Mouse (Mus musculus) kidney, postnatal 4 days (tissue): ENCODE data around the gene Apba3.
A peak's percentile ranks its signal among the peaks of the same experiment; 100 is the strongest.

Experiments
- DNase-seq, 2 experiments: peaks; one replicate each; pipeline ENCODE4 v3.0.0; 2021; ENCODE audit warnings: mixed read lengths in 2 of 2

Gene Apba3

GRCm38 (mm10) chr10:81306837-81307682 is 40.3 kb downstream of the Apba3 start:
- no peak for DNase-seq

GRCm38 (mm10) chr10:81309571-81309970 is 42.8 kb downstream of the Apba3 start:
- DNase-seq: no peak

- no peak for DNase-seq
Measured at GRCm38 (mm10) chr10:81313581-81313980, 46.8 kb downstream of the Apba3 start.

DNA sequence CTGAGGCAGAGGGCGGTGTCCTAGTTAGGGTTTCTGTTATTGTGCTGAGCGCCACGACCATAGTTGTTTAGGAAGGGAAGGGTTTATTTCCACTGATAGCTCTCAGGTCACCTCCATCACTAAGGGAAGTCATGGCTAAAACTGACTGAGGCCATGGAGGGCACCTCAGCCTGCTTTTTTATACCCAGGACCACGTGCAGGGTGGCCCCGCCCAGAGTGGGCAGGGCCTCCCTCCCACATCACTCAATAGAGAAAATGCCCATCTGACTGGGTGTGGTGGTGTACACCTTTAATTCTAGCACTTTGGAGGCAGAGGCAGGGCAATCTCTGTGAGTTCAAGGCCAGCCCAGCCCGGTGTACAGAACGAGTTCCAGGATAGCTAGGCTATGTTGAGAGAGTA is 47.4 kb downstream of the Apba3 start:
- no peak for DNase-seq

DNA sequence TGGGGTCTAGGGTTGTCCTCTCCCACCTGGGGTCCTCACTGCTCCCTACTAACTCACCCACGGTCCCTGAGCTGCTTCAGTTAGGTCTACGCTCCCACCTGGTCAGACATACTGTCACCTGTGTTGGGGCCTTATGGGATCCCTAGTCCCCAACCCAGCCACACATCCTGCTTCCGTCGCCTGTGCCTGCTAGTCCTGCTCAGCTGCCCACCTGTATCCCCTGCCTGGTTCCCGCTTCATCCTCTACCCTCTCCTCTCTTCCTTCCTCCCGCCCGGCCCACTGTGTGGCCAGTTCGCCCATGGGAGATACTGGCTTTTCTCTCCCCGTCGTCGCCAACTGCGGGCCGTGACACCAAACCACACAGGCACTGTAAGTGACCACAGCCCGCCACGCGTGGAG is 48.8 kb downstream of the Apba3 start:
- DNase-seq: no peak

- peak; percentile 72 to 81 for DNase-seq
Measured at GRCm38 (mm10) chr10:81316338-81317060, 49.7 kb downstream of the Apba3 start.

DNA sequence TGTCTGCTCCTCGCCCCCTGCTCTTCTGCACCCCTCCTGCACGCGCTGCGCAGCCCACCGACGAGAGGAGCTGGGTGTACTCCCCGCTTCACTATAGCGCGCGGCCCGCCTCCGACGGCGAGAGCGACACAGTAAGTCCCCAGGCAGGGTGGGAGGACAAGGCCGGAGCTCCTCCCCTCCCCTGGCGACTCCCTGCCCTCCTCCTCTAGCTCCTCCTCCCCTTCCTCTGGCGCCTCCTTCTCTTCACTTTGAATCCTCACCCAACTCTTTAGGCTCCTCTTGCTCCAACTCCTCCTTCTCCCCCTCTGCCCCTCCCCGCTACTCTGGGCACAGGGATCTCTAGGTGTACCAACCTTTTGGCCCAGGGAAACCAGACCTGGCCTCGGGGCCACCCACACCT is 50.5 kb downstream of the Apba3 start:
- DNase-seq: peak; percentile 82 to 88

DNA sequence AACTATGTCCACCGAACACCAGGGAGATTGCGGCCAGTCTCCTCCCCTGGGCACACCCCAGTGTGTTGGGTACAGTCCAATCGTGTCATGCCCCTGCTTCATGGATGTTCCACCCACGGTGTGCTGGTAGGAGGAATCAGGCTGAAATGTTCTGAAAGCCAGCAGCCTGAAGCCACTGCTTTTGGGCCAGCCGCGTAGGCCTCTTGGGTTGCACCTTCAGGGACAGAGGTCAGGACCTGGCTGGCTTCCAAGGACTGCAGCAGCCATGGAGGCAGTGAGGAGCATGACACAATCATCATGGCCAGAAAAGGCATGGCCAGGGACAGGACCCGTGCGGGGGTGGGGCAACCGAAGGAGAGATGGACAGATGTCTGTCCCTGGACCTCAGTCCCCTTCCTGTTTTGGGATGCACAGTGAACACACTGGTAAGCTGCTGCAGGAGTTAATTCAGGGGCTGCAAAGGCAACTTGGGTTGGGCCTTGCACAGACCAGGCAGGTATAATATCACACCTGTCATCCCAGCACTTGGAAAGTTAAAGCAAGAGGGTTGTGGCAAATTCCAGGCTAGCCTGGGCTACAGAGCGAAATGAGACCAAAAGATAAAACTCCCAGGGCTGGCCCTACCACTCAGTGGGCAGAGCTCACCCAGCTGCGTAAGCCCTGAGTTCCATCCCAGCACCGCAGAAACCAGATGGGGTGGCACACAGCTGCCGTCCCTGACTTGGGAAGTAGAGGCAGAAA is 52.0 kb downstream of the Apba3 start:
- DNase-seq: peak; percentile 44 to 50

GRCm38 (mm10) chr10:81319330-81319699 is 52.6 kb downstream of the Apba3 start:
- peak; percentile 51 to 59 for DNase-seq

DNA sequence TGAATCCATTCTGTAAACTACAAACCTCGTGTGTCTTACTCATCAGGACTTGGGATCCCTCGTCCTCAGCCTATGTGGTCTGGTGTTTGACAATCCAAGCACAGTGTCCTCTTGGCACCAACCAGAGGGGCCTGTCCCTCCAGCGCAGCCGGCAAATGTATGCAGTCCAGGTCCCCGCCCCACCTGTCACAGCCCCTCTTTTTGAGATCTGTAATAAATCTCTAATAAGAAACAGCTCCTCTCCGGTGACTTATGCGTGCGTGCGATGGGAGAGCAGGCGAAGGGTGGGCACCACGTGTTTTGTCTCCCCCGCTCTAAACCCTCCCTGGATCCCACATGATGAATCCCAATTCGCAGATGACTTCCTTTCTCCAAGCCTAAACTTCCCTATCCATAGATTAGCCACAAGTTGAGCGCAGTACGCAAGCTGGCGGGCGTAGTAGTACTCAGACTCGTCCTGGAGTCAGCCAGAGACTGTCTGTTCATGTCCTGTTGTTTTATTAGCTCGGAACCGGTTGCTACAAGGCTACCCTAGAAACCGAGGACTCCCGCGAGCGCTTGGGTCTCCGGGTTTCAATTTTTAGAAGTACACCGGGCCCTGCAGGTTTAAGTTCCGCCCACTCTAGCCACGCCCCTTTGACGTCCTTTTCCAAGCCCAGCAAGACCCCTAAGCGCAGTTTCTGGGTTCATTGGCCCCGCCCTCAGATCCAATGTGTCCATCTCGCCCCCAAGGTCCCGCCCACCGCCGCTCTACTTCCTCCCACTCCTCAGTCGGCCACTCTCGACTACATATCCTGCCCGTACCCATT is 53.2 kb downstream of the Apba3 start:
- peak; percentile 98 to 99 for DNase-seq

DNA sequence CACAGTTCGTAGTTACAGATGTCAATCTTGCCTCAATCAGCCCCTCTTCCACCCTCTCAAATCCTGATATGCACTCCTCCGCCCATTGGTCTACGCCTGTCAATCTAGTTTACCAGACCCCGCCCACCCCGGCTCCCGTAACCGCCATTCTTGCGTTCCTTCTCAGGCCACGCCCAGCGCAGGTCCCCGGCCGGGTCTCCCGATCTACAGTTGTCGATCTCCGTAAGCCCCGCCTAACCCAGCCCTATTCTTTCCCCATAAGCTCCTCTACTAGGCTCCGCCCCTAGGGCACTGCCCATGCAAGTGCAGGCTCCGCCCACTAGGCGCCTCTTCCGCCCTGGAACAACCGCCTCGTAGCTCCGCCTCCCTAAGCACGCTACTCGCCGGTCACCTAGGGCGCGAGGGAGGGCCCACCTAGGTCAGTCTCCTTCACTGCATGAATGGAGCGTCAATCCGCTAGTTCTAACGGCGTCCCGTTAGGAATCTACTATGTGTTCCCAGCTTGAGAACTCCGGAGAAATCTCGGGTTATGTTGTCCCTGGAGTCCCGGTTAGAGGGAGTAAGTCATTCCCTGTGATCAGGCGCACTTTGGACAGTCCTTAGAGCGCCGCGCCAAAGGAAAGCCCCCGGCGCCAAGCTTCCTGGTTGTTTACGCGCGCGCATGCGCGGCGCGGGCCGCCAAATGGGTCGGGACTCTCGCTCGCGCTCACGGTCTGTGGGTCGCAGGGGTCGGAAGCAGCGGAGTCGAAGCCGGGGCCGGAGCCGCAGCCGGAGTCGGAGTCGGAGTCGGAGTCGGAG is 54.0 kb downstream of the Apba3 start, which contains the start of gene Cactin:
Cactin (plus strand) TSS at position 554 of the 798 bp plus-strand sequence.
- DNase-seq: peak; percentile 99 to 100

DNA sequence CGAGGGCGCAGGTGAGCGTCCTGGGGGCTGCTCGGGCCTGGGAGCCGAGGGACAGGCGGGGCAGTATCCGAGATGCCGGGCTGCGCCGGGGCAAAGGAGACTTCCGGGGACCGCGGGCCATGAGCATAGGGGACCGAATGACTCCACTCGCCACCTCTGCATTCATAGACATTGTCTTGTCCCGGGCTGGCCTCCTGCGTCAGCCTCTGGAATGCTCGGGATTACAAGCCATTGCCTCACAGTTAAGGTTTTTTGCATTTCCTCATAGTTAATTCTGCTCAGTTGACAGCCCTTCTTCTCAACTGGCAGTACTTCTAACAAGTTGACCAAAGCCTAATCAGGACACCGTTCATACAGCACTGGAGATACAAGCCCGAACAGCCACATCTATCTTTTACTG is 54.7 kb downstream of the Apba3 start:
- no peak for DNase-seq

DNA sequence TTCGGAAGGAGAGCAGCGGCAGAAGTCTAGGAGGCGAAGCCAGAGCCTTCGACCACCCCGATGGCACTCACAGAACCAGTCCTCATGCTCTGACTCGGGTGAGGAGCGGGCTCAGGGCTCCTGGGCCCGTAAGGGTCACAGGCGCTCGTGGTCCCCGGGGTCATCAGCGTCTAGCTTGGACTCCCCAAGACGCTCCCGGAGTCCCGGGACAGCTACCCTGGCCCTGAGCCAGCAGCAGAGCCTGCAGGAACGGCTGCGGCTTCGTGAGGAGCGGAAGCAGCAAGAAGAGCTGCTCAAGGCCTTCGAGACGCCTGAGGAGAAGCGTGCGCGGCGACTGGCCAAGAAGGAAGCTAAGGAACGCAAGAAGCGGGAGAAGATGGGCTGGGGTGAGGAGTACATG is 55.7 kb downstream of the Apba3 start:
- no peak for DNase-seq
